Mouse (Mus musculus) liver, postnatal 0 days (tissue): Measurements from ENCODE around the gene Elmo1. TPM values are rescaled to one million over a fixed set of nuclear protein-coding genes. Genes with fewer than 3 reads are reported as not detected.

ENCODE experiments used
- ATAC-seq: fragments of 200-750 bp; cut with Nextera tagmentation; 2 replicates; pipeline ENCODE4 v1.8.0; 2017; ENCODE audit warnings: mild to moderate bottlenecking, moderate library complexity
- DNase-seq: peaks from one replicate; pipeline ENCODE4 v3.0.0-alpha.2; 2016
- H3K27ac ChIP-seq: fragments of 300-500 bp; sonication (generic); 2 replicates; pipeline ENCODE4 v1.5.1; 2014; ENCODE audit warnings: antibody characterized with exemption, moderate library complexity, mild to moderate bottlenecking, low read depth
- H3K27me3 ChIP-seq: fragments of 300-500 bp; sonication (generic); 2 replicates; pipeline ENCODE4 v1.6.1; 2014; ENCODE audit warnings: low read length, control low read depth, mixed read lengths; ENCODE audit not compliant: insufficient read depth
- H3K36me3 ChIP-seq: fragments of 300-500 bp; sonication (generic); replicated peaks from 2 replicates; pipeline ENCODE4 v1.6.1; 2014; ENCODE audit warnings: mild to moderate bottlenecking, control low read depth, low read length, moderate library complexity, mixed read lengths; ENCODE audit not compliant: insufficient read depth
- H3K4me1 ChIP-seq: fragments of 300-500 bp; sonication (generic); 2 replicates; pipeline ENCODE4 v1.6.1; 2014; ENCODE audit warnings: antibody characterized with exemption, mild to moderate bottlenecking, control low read depth; ENCODE audit not compliant: insufficient read depth
- H3K4me2 ChIP-seq: fragments of 300-500 bp; sonication (generic); 2 replicates; pipeline ENCODE4 v1.6.1; 2014; ENCODE audit warnings: low read depth, mild to moderate bottlenecking, low read length, moderate library complexity, mixed read lengths
- H3K4me3 ChIP-seq: fragments of 300-500 bp; sonication (generic); 2 replicates; pipeline ENCODE4 v1.5.1; 2014; ENCODE audit warnings: low read depth, low read length
- H3K9ac ChIP-seq: fragments of 300-500 bp; sonication (generic); replicated peaks from 2 replicates; pipeline ENCODE4 v1.6.1; 2014; ENCODE audit warnings: mild to moderate bottlenecking, moderate library complexity
- H3K9me3 ChIP-seq: fragments of 300-500 bp; sonication (generic); 2 replicates; pipeline ENCODE4 v1.6.1; 2016; ENCODE audit warnings: mild to moderate bottlenecking, control low read depth, low read length, mixed read lengths
- CTCF ChIP-seq: sonication (generic); IDR thresholded peaks from 2 replicates; pipeline ENCODE4 v1.5.1; 2016; ENCODE audit warnings: antibody characterized with exemption, low read depth
- EP300 ChIP-seq: IDR thresholded peaks from 2 replicates; pipeline ENCODE4 v1.6.1; 2016; ENCODE audit warnings: antibody characterized with exemption, low read depth, mild to moderate bottlenecking
- WGBS: fragments of 180-500 bp; shearing (Covaris S2); extraction: QIAGEN DNeasy Blood & Tissue Kit; methylation state at CpG from one replicate; pipeline ENCODE4 v1.1.7; 2014; ENCODE audit not compliant: insufficient replicate concordance; 5-methylcytosine and 5-hydroxymethylcytosine counted together
- polyA plus RNA-seq: library from polyadenylated mRNA; unstranded; fragments of >200 nt; fragmentation: Nextera tagmentation; extraction: Ambion mirVana; gene quantifications from 2 replicates; pipeline ENCODE4 v1.2.1, GENCODE M21; 2015

The Elmo1 gene
- polyA plus RNA-seq, 1 experiment from 2014 or later = 3.1 TPM

GRCm38 (mm10) chr13:20575186-20575585, 484.8 kb downstream of the Elmo1 start:
- WGBS = 80% methylated on average over 2 of the region's 2 CpGs
- no peak for DNase-seq
- TF ChIP-seq EP300 = no peak
- H3K9me3 ChIP-seq = no peaks in the 10 kb centered on the region
- H3K4me1 ChIP-seq = no peaks in the 10 kb centered on the region
- no peaks in the 10 kb centered on the region; the same call in none of the 2 replicates for H3K36me3 ChIP-seq
- no peak overlapping the region for H3K9ac ChIP-seq
- H3K4me2 ChIP-seq = no peak overlapping the region
- no peaks in the 10 kb centered on the region for H3K27me3 ChIP-seq
- no peak for ATAC-seq
- H3K4me3 ChIP-seq = no peak overlapping the region
- H3K27ac ChIP-seq = no peak overlapping the region

DNA sequence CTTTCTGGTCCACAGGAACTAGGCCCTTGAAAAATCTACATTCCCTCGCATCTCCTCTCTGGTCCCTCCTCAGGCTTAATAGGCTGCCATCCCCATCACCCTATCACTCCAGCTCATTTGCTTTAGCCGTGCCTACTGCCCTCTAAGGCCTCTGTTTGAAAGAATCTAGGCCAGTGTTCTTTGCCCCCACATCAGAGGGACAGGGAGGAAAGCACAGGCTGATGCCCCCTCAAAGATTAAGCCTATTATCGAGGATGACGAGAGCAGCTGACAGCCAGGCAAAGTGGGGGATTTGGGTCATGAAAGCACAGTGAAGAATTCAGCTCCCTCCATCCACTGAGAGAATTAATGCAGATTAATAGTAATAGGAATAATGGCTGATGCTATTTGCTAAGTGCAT, 495.5 kb downstream of the Elmo1 start:
- H3K4me3 ChIP-seq = no peak overlapping the region
- no peak for TF ChIP-seq CTCF
- TF ChIP-seq EP300 = no peak
- H3K4me1 ChIP-seq = no peaks in the 10 kb centered on the region
- no peaks in the 10 kb centered on the region for H3K27me3 ChIP-seq
- no peak overlapping the region for H3K9ac ChIP-seq
- no peaks in the 10 kb centered on the region for H3K9me3 ChIP-seq
- H3K4me2 ChIP-seq = no peak overlapping the region
- H3K27ac ChIP-seq = no peak overlapping the region
- DNase-seq (no peak), ATAC-seq (no peak)
- 72% methylated on average over 4 of the region's 4 CpGs for WGBS
- H3K36me3 ChIP-seq = no peaks in the 10 kb centered on the region

GRCm38 (mm10) chr13:20586462-20586861, 496.1 kb downstream of the Elmo1 start:
- no peak for DNase-seq
- H3K4me1 ChIP-seq = no peaks in the 10 kb centered on the region
- no peak for ATAC-seq
- H3K4me3 ChIP-seq = no peak overlapping the region
- no peak for TF ChIP-seq CTCF
- TF ChIP-seq EP300 = no peak
- H3K27ac ChIP-seq = no peak overlapping the region
- H3K9me3 ChIP-seq = no peaks in the 10 kb centered on the region
- H3K9ac ChIP-seq = no peak overlapping the region
- H3K36me3 ChIP-seq = no peaks in the 10 kb centered on the region
- no peak overlapping the region for H3K4me2 ChIP-seq
- H3K27me3 ChIP-seq = no peaks in the 10 kb centered on the region
- WGBS = 67% methylated on average over 3 of the region's 3 CpGs

DNA sequence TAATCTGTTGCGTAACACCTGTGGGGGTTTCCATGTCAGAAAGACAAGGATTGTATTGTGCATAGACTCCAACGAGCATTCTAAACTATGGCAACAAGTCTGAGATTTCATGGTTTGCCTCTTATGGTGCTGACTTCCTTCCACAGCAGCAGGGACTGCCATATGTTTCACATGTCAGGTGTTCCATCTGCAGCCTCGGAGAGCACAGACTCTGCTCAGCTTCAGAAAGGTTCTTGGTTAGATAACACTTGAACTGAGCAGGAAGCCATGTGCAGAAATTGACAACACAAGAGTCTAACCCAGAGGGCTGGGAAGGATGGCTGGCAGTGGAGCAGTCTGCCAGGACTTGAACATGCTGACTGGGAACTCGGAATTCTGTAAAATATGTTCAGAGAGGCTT, 500.6 kb downstream of the Elmo1 start:
- 67% methylated on average over 4 of the region's 4 CpGs for WGBS
- no peaks in the 10 kb centered on the region for H3K9me3 ChIP-seq
- no peak overlapping the region for H3K4me3 ChIP-seq
- no peaks in the 10 kb centered on the region for H3K4me1 ChIP-seq
- H3K27ac ChIP-seq = no peak overlapping the region
- DNase-seq (no peak), ATAC-seq (no peak)
- no peak overlapping the region for H3K9ac ChIP-seq
- H3K36me3 ChIP-seq = no peaks in the 10 kb centered on the region
- TF ChIP-seq CTCF (no peak), EP300 (no peak)
- no peak overlapping the region for H3K4me2 ChIP-seq
- no peaks in the 10 kb centered on the region for H3K27me3 ChIP-seq

DNA sequence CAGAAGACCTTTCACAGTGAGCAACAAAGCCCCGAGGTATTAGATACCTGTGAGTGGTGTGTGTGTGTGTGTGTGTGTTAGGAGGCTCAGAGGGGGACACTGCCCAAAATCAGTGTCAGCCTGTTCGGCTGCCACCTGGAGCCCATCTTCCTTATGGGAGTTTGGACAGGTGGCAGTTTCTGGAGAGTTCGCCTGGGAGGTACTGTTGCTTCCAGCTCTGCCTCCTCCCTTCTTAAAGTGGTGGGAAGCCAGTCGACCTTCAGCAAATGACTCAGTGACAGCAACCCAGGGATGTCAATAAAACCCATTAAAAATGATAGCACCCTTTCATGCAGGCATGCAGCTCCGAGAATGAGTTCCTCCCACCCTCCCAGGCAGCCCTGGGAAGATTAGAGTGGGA, 506.9 kb downstream of the Elmo1 start:
- Histone ChIP-seq H3K9me3 (no peaks in the 10 kb centered on the region), H3K4me1 (no peaks in the 10 kb centered on the region), H3K9ac (no peak overlapping the region), H3K27me3 (no peaks in the 10 kb centered on the region), H3K36me3 (no peaks in the 10 kb centered on the region), H3K4me3 (no peak overlapping the region), H3K4me2 (no peak overlapping the region), H3K27ac (no peak overlapping the region)
- whole genome bisulfite sequencing = 69% methylated on average over 5 of the region's 5 CpGs
- TF ChIP-seq EP300 (no peak), CTCF (no peak)
- ATAC-seq (no peak), DNase-seq (no peak)

DNA sequence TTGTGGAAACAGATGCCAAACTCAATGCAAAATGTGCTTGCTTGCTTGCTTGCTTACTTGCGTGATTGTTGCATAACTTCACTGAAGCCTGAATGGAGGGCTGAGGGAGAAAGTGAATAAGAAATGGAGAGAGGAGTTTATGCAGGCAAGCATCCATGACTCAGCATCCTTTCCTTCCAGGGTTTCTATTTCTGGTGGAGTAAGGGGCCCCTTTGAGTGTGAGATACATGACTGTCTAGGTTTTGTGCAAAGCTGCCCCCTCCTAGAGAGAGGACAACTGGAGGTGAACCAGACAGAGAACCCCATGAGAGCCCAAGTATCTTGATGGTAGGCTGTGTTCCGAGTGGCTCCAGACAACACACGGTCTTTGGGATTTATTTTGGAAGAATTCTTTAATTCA, 508.2 kb downstream of the Elmo1 start:
- Histone ChIP-seq H3K4me1 (no peaks in the 10 kb centered on the region), H3K4me3 (no peak overlapping the region), H3K36me3 (no peaks in the 10 kb centered on the region), H3K9ac (no peak overlapping the region), H3K9me3 (no peaks in the 10 kb centered on the region), H3K27ac (no peak overlapping the region), H3K4me2 (no peak overlapping the region), H3K27me3 (no peaks in the 10 kb centered on the region)
- TF ChIP-seq CTCF = no peak
- no peak for TF ChIP-seq EP300
- no peak for ATAC-seq
- no peak for DNase-seq
- 83% methylated on average over 3 of the region's 3 CpGs for WGBS

DNA sequence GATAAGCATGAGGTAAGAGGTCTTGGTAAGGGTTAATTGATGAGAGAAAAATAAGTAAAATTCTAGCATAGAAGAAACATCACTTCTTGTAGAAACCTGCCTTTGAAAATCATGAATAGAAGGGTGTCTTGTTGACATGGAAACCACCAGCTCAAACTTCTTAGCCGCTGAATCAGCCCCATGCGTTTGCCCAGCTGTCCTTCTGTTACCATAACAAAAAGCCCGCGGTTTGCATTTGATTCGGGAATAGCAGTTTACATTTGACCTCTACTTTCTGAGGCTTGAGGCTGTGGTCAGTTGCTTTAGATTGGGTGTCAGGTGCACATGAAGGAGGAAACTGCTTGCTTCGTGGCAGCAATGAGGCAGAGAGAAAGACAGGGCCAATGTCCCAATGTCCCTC, 509.9 kb downstream of the Elmo1 start:
- WGBS = 74% methylated on average over 6 of the region's 6 CpGs

More for the DNA sequence above, 509.9 kb downstream of the Elmo1 start:
- ATAC-seq (no peak), DNase-seq (no peak)
- Histone ChIP-seq H3K27ac (no peak overlapping the region), H3K4me2 (no peak overlapping the region), H3K9me3 (no peaks in the 10 kb centered on the region), H3K9ac (no peak overlapping the region), H3K4me3 (no peak overlapping the region), H3K27me3 (no peaks in the 10 kb centered on the region), H3K36me3 (no peaks in the 10 kb centered on the region), H3K4me1 (no peaks in the 10 kb centered on the region)
- no peak for TF ChIP-seq EP300
- no peak for TF ChIP-seq CTCF
